Mouse (Mus musculus): ENCODE data around the gene Srcin1. TPM values are rescaled to one million over a fixed set of nuclear protein-coding genes. Genes with fewer than 3 reads are reported as not detected.

Gene Srcin1
- polyA plus RNA-seq, 1 experiment from 2014 or later, result 6.5 TPM

GRCm38 (mm10) chr11:97567480-97567879, 8.5 kb downstream of the Srcin1 start:
- 12% methylated on average over 11 of the region's 11 CpGs for WGBS
- Histone ChIP-seq H3K36me3 (no peaks in the 10 kb centered on the region), H3K27ac (replicated peaks) (no peak overlapping the region; the same call in 1 of the 2 replicates), H3K9me3 (no peaks in the 10 kb centered on the region), H3K9ac (replicated peaks) (peak overlapping the region; percentile 39; the same call in 1 of the 2 replicates), H3K4me1 (peaks cover 94% of the 10 kb centered on the region), H3K27me3 (peaks cover 64% of the 10 kb centered on the region), H3K4me3 (no peak overlapping the region), H3K4me2 (replicated peaks) (peak overlapping the region; percentile 21; the same call in 1 of the 2 replicates)
- ATAC-seq (ENCODE audit: low FRiP score, low read depth), result no peak

DNA sequence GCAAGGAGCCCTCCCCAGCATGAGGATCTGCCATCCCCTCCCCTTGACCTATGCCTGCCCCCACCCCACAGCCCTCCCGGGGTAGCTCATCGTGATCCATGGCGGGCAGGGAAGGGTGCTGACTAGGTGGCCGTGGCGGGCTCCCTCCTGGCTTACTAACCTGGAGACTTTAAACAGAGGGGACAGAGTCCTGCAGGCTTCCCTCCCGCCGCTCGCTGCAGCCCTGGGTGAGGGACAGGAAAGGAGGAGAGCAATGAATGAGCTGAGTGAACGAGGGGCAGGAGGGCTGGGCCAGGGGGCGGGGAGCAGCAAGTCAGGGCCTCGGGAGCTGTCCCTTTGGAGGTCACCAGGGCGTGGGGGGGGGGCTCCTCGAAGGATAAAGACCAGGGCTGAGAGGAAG, 9.4 kb downstream of the Srcin1 start:
- H3K4me1 ChIP-seq, result peaks cover 90% of the 10 kb centered on the region
- peak overlapping the region; percentile 39 for H3K9ac ChIP-seq (replicated peaks)
- H3K4me3 ChIP-seq, result no peak overlapping the region
- H3K36me3 ChIP-seq, result no peaks in the 10 kb centered on the region
- H3K27me3 ChIP-seq, result peaks cover 64% of the 10 kb centered on the region
- H3K9me3 ChIP-seq, result no peaks in the 10 kb centered on the region
- no peak overlapping the region for H3K27ac ChIP-seq (replicated peaks)
- no peak for ATAC-seq (ENCODE audit: low FRiP score, low read depth)
- peak overlapping the region; percentile 21; the same call in 1 of the 2 replicates for H3K4me2 ChIP-seq (replicated peaks)
- 6% methylated on average over 12 of the region's 13 CpGs for WGBS

DNA sequence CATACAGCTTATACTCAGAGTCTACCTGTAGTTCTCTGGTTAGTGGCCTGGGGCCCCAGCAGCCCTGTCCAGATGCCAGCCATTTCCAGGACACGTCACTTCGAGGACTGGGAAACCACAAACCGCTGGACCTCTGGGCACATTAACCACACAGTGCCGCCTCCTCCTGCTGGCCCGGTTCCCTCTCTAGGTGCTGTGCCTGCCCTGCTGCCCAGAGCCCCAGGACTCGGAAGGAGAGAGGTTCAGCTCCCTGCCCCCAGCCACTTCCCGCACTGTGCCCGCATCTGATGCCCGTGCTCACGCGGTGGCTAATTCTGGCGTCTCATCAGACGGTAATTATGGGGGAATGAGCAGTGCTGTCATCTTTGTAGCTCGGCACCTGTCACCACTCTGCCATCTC, 12.3 kb downstream of the Srcin1 start:
- no peak overlapping the region for H3K27ac ChIP-seq (replicated peaks)
- H3K27me3 ChIP-seq, result peaks cover 61% of the 10 kb centered on the region
- H3K36me3 ChIP-seq, result no peaks in the 10 kb centered on the region
- no peak overlapping the region for H3K4me3 ChIP-seq
- no peak for ATAC-seq (ENCODE audit: low FRiP score, low read depth)
- H3K4me1 ChIP-seq, result peaks cover 89% of the 10 kb centered on the region
- no peaks in the 10 kb centered on the region for H3K9me3 ChIP-seq
- H3K4me2 ChIP-seq (replicated peaks), result no peak overlapping the region
- WGBS, result 60% methylated on average over 14 of the region's 14 CpGs
- H3K9ac ChIP-seq (replicated peaks), result no peak overlapping the region

GRCm38 (mm10) chr11:97562536-97562935, 13.4 kb downstream of the Srcin1 start:
- no peak for ATAC-seq (ENCODE audit: low FRiP score, low read depth)
- H3K27ac ChIP-seq (replicated peaks), result no peak overlapping the region
- H3K4me2 ChIP-seq (replicated peaks), result no peak overlapping the region
- no peak overlapping the region for H3K9ac ChIP-seq (replicated peaks)
- no peaks in the 10 kb centered on the region for H3K36me3 ChIP-seq
- no peak overlapping the region for H3K4me3 ChIP-seq
- whole genome bisulfite sequencing, result 63% methylated on average over 3 of the region's 3 CpGs
- H3K4me1 ChIP-seq, result peaks cover 90% of the 10 kb centered on the region
- H3K27me3 ChIP-seq, result peaks cover 72% of the 10 kb centered on the region
- H3K9me3 ChIP-seq, result no peaks in the 10 kb centered on the region

GRCm38 (mm10) chr11:97560210-97560963, 15.6 kb downstream of the Srcin1 start:
- Histone ChIP-seq H3K9ac (replicated peaks) (peak overlapping the region; percentile 32; the same call in 1 of the 2 replicates), H3K4me2 (replicated peaks) (no peak overlapping the region), H3K4me3 (no peak overlapping the region), H3K27ac (replicated peaks) (peak overlapping the region; percentile 42; the same call in 1 of the 2 replicates), H3K36me3 (no peaks in the 10 kb centered on the region), H3K4me1 (peaks cover 92% of the 10 kb centered on the region), H3K27me3 (peaks cover 56% of the 10 kb centered on the region), H3K9me3 (no peaks in the 10 kb centered on the region)
- WGBS, result 32% methylated on average over 17 of the region's 17 CpGs
- ATAC-seq (ENCODE audit: low FRiP score, low read depth), result no peak

- Histone ChIP-seq H3K4me1 (peaks cover 88% of the 10 kb centered on the region), H3K4me3 (no peak overlapping the region), H3K4me2 (replicated peaks) (no peak overlapping the region), H3K27me3 (peaks cover 53% of the 10 kb centered on the region), H3K36me3 (no peaks in the 10 kb centered on the region), H3K9me3 (no peaks in the 10 kb centered on the region), H3K27ac (replicated peaks) (no peak overlapping the region), H3K9ac (replicated peaks) (no peak overlapping the region)
- WGBS, result 22% methylated on average over 4 of the region's 4 CpGs
- ATAC-seq (ENCODE audit: low FRiP score, low read depth), result no peak
These were observed 16.4 kb downstream of the Srcin1 start for GRCm38 (mm10) chr11:97559549-97559948.

DNA sequence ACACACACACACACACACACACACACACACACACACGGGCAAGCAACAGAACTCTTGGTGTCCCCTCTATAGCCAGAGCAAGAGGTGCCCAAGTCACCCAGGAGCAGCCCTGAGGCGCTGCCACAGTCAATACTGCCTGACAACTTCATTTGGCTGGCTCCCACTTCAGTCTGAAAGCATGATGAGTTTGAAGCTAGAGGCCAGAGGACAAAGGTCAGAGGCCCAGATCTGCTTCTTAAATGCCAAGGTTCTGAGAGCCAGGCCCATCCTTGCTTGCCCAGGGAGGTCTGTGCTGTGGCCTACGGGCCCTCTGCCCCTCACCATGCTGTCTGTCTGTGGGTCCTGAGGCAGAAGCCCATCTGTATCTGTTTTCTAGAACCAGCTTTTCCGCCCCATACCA, 18.1 kb downstream of the Srcin1 start:
- WGBS, result 41% methylated on average over 4 of the region's 4 CpGs
- Histone ChIP-seq H3K9ac (replicated peaks) (no peak overlapping the region), H3K4me1 (peaks cover 79% of the 10 kb centered on the region), H3K4me2 (replicated peaks) (no peak overlapping the region), H3K4me3 (no peak overlapping the region), H3K27ac (replicated peaks) (no peak overlapping the region), H3K36me3 (no peaks in the 10 kb centered on the region), H3K9me3 (no peaks in the 10 kb centered on the region), H3K27me3 (peaks cover 47% of the 10 kb centered on the region)
- ATAC-seq (ENCODE audit: low FRiP score, low read depth), result no peak

DNA sequence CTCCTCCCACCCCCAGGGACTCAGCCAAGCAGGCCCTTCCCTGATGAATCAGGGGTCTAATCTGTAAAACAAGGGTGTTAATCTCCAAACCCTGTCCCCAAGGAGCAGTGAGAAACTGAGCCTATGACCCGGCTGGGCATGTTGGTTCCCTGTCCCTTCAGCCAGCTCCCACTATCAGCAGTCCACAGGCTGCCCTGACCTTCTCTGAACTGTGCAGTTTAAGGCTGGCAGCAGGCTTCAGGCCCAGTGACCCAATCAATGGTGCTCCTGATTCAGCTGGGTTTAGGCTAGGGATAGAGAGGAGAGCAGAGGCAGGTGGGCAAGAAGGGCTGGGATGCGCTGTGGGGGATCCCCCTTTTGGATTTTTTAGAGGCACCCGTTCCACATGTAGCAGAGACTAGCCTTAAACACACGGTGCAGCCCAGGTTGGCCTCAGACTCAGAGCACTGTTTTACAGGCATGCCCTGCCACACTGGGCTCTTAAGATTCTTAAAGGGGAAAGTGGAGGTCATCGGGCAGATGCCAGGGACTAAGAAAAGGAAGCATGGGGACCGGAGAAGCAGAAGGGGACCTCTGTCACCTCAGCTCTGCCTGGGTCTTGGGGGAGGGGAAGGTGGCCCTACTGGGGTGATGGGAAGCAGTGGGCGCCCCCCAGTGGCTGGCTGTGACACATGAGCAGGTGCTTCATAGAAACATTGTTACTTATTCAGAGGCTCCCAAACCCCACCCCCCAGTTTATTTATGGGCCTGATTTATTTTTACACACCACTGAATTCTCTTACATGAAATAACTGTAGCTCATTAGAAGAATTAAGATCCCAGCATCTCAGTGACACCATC, 19.2 kb downstream of the Srcin1 start:
- H3K9ac ChIP-seq (replicated peaks), result peak overlapping the region; percentile 28; the same call in 1 of the 2 replicates
- H3K27ac ChIP-seq (replicated peaks), result peak overlapping the region; percentile 64
- H3K4me2 ChIP-seq (replicated peaks), result no peak overlapping the region
- H3K4me1 ChIP-seq, result peaks cover 82% of the 10 kb centered on the region
- H3K4me3 ChIP-seq, result no peak overlapping the region
- H3K27me3 ChIP-seq, result peaks cover 47% of the 10 kb centered on the region
- no peaks in the 10 kb centered on the region for H3K9me3 ChIP-seq
- H3K36me3 ChIP-seq, result no peaks in the 10 kb centered on the region
- WGBS, result 11% methylated on average over 7 of the region's 7 CpGs
- no peak for ATAC-seq (ENCODE audit: low FRiP score, low read depth)

GRCm38 (mm10) chr11:97555144-97555543, 20.8 kb downstream of the Srcin1 start:
- H3K4me1 ChIP-seq, result peaks cover 76% of the 10 kb centered on the region
- ATAC-seq (ENCODE audit: low FRiP score, low read depth), result no peak
- no peak overlapping the region for H3K27ac ChIP-seq (replicated peaks)
- H3K9ac ChIP-seq (replicated peaks), result no peak overlapping the region
- H3K9me3 ChIP-seq, result no peaks in the 10 kb centered on the region
- no peak overlapping the region for H3K4me2 ChIP-seq (replicated peaks)
- H3K27me3 ChIP-seq, result peaks cover 51% of the 10 kb centered on the region
- no peaks in the 10 kb centered on the region for H3K36me3 ChIP-seq
- WGBS, result 38% methylated on average over 6 of the region's 6 CpGs
- H3K4me3 ChIP-seq, result no peak overlapping the region

- no peak overlapping the region for H3K27ac ChIP-seq (replicated peaks)
- WGBS, result 7% methylated on average over 8 of the region's 8 CpGs
- peaks cover 55% of the 10 kb centered on the region for H3K4me1 ChIP-seq
- no peaks in the 10 kb centered on the region for H3K9me3 ChIP-seq
- peaks cover 64% of the 10 kb centered on the region for H3K27me3 ChIP-seq
- no peak overlapping the region for H3K4me3 ChIP-seq
- H3K9ac ChIP-seq (replicated peaks), result no peak overlapping the region; the same call in 1 of the 2 replicates
- ATAC-seq (ENCODE audit: low FRiP score, low read depth), result no peak
- peak overlapping the region; percentile 25 for H3K4me2 ChIP-seq (replicated peaks)
- no peaks in the 10 kb centered on the region for H3K36me3 ChIP-seq
These were observed 23.8 kb downstream of the Srcin1 start for GRCm38 (mm10) chr11:97552151-97552550.

- Histone ChIP-seq H3K9ac (replicated peaks) (no peak overlapping the region), H3K9me3 (no peaks in the 10 kb centered on the region), H3K4me1 (peaks cover 52% of the 10 kb centered on the region), H3K27me3 (peaks cover 90% of the 10 kb centered on the region), H3K4me3 (no peak overlapping the region), H3K4me2 (replicated peaks) (no peak overlapping the region), H3K36me3 (no peaks in the 10 kb centered on the region), H3K27ac (replicated peaks) (no peak overlapping the region)
- 54% methylated on average over 8 of the region's 8 CpGs for WGBS
- ATAC-seq (ENCODE audit: low FRiP score, low read depth), result no peak
These were observed 27.2 kb downstream of the Srcin1 start for GRCm38 (mm10) chr11:97548757-97549156.
